Mouse (Mus musculus) Patski (cell line): ENCODE measurements at regions not wholly inside any gene's neighbourhood (a gene's known extent, or its start where the extent isn't known, plus 50 kb on each side); places are given as distances from the start of the nearest gene placed in this dataset.

Source experiments
- ATAC-seq: fragments of 100-300 bp; one replicate; pipeline ENCODE4 v1.8.0; 2021
- CTCF ChIA-PET: fragments of 350-600 bp; sonication (Branson Sonifier 250); formaldehyde crosslinking; loops from one replicate; lab custom pipeline; 2022; ENCODE audit warnings: inconsistent platforms; lab: Charles Lee
- POLR2A ChIA-PET: fragments of 350-600 bp; sonication (Branson Sonifier 250); formaldehyde crosslinking; loops from one replicate; lab custom pipeline; 2022; ENCODE audit warnings: antibody characterized with exemption, inconsistent platforms; lab: Charles Lee
- DNase-seq: peaks from one replicate; pipeline ENCODE4 v3.0.0-alpha.2; 2011; ENCODE audit warnings: low read depth, low spot score
- H3K27me3 ChIP-seq: fragments of 371-371 bp; one replicate; pipeline ENCODE4 v1.5.1; 2021
- CTCF ChIP-seq: fragments of 100-300 bp; IDR thresholded peaks from one replicate; pipeline ENCODE4 v1.5.1; 2021
- in situ Hi-C: fragments of 300-500 bp; cut with MboI; formaldehyde crosslinking; loops from 3 replicates; pipeline ENCODE4 v1.11.1; 2018; ENCODE audit warnings: low pct_unique_long_range_greater_than_20kb, mixed read lengths

- DNase-seq, result no peak
- H3K27me3 ChIP-seq, result no peaks in the 10 kb centered on the region
- no peak for TF ChIP-seq CTCF
- no peak for ATAC-seq
- in situ Hi-C loops, result no loop called here
- CTCF ChIA-PET, result interaction anchor here (1.6 to 2.3 kb wide), 3 partner anchors 11 to 13 kb away, joined by 3 to 10 read pairs (median 3); no protein-coding TSS in a partner anchor
- POLR2A ChIA-PET, result interaction anchor here (0.6 kb wide), 1 partner anchor 15 kb away, joined by 3 read pairs; no protein-coding TSS in a partner anchor
These were observed 251.3 kb upstream of the Xrcc4 start for GRCm38 (mm10) chr13:90340647-90341160.

GRCm38 (mm10) chr13:90337591-90337990 lies 248.2 kb upstream of the Xrcc4 start:
- DNase-seq (peak; percentile 34), ATAC-seq (no peak)
- ChIA-PET CTCF (interaction anchor here (0.9 kb wide), 1 partner anchor 28 kb away, joined by 3 read pairs; no protein-coding TSS in a partner anchor), POLR2A (no interaction called here)
- in situ Hi-C loops, result no loop called here
- no peak for TF ChIP-seq CTCF
- H3K27me3 ChIP-seq, result no peaks in the 10 kb centered on the region

GRCm38 (mm10) chr13:90335741-90336037 lies 246.3 kb upstream of the Xrcc4 start:
- DNase-seq (no peak), ATAC-seq (no peak)
- H3K27me3 ChIP-seq, result no peaks in the 10 kb centered on the region
- POLR2A ChIA-PET, result no interaction called here
- in situ Hi-C loops, result no loop called here
- CTCF ChIA-PET, result no interaction called here
- no peak for TF ChIP-seq CTCF

GRCm38 (mm10) chr13:90334934-90335740 lies 245.7 kb upstream of the Xrcc4 start:
- TF ChIP-seq CTCF, result no peak
- in situ Hi-C loops, result no loop called here
- ATAC-seq (no peak), DNase-seq (no peak)
- POLR2A ChIA-PET, result no interaction called here
- no peaks in the 10 kb centered on the region for H3K27me3 ChIP-seq
- CTCF ChIA-PET, result no interaction called here

GRCm38 (mm10) chr13:90334286-90334685 lies 244.9 kb upstream of the Xrcc4 start:
- DNase-seq, result no peak
- TF ChIP-seq CTCF, result no peak
- no peaks in the 10 kb centered on the region for H3K27me3 ChIP-seq
- CTCF ChIA-PET, result no interaction called here
- no peak for ATAC-seq
- POLR2A ChIA-PET, result no interaction called here
- in situ Hi-C loops, result no loop called here

GRCm38 (mm10) chr13:90325226-90325625 lies 235.8 kb upstream of the Xrcc4 start:
- ATAC-seq, result no peak
- TF ChIP-seq CTCF, result no peak

GRCm38 (mm10) chr13:90313209-90313978 lies 224.0 kb upstream of the Xrcc4 start:
- no peak for TF ChIP-seq CTCF
- H3K27me3 ChIP-seq, result no peaks in the 10 kb centered on the region
- POLR2A ChIA-PET, result no interaction called here
- ATAC-seq (no peak), DNase-seq (no peak)
- CTCF ChIA-PET, result no interaction called here
- in situ Hi-C loops, result no loop called here

More at GRCm38 (mm10) chr13:90325226-90325625, 235.8 kb upstream of the Xrcc4 start:
- ChIA-PET POLR2A (no interaction called here), CTCF (interaction anchor here (1.0 kb wide), 1 partner anchor 10 kb away, joined by 3 read pairs; no protein-coding TSS in a partner anchor)
- in situ Hi-C loops, result no loop called here
- no peaks in the 10 kb centered on the region for H3K27me3 ChIP-seq
- DNase-seq, result no peak

- DNase-seq, result no peak
- no peak for TF ChIP-seq CTCF
- H3K27me3 ChIP-seq, result no peaks in the 10 kb centered on the region
- ChIA-PET POLR2A (no interaction called here), CTCF (no interaction called here)
- no peak for ATAC-seq
- in situ Hi-C loops, result no loop called here
These were observed 221.1 kb upstream of the Xrcc4 start for GRCm38 (mm10) chr13:90310482-90310881.

- POLR2A ChIA-PET, result no interaction called here
- CTCF ChIA-PET, result interaction anchor here (1.3 to 1.6 kb wide), 2 partner anchors 17 to 39 kb away, joined by 3 read pairs; no protein-coding TSS in a partner anchor
- DNase-seq (no peak), ATAC-seq (no peak)
- in situ Hi-C loops, result no loop called here
- no peak for TF ChIP-seq CTCF
- H3K27me3 ChIP-seq, result no peaks in the 10 kb centered on the region
These were observed 211.1 kb upstream of the Xrcc4 start for GRCm38 (mm10) chr13:90300481-90300880.

GRCm38 (mm10) chr13:90294648-90295007 lies 205.2 kb upstream of the Xrcc4 start:
- in situ Hi-C loops, result no loop called here
- no peak for TF ChIP-seq CTCF
- ChIA-PET CTCF (no interaction called here), POLR2A (no interaction called here)
- DNase-seq, result no peak
- H3K27me3 ChIP-seq, result no peaks in the 10 kb centered on the region
- no peak for ATAC-seq
